Mouse (Mus musculus) embryonic stem cell, embryonic (primary cell): ENCODE results near the gene Unc13c.

ENCODE experiments used
- CTCF ChIA-PET, 4 experiments: fragments of 300-600 bp in 2 of 4; fragments of 350-600 bp in 2 of 4; sonication (Branson Sonifier 250); formaldehyde crosslinking; loops; one replicate each; lab custom pipeline; 2022; ENCODE audit warnings: inconsistent platforms in 2 of 4; lab: Charles Lee
- POLR2A ChIA-PET, 4 experiments: fragments of 300-600 bp in 2 of 4; fragments of 350-600 bp in 2 of 4; sonication (Branson Sonifier 250); formaldehyde crosslinking; loops; one replicate each; lab custom pipeline; 2022; ENCODE audit warnings: antibody characterized with exemption in 4 of 4, inconsistent platforms in 1 of 4; lab: Charles Lee

Unc13c gene

DNA sequence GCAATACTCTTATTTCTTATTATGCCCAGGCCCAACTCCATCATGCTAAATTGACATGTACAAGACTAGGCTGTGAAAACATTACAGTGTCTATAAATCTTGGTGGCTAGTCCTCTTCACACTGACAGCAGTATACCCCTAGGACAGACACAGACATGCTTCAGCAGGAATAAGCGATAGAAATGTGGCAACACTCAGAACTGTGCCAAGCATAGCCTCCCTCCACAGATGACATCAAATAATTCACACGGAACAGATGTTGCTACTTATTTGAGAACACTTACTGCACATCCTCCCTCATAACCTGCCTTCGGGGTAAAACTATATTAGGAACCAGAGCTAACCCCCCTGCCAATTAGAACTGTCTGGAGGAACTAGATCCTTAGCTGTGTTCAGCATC lies 72.6 kb downstream of the Unc13c start:
- ChIA-PET POLR2A (no interaction called here), CTCF (no interaction called here)

DNA sequence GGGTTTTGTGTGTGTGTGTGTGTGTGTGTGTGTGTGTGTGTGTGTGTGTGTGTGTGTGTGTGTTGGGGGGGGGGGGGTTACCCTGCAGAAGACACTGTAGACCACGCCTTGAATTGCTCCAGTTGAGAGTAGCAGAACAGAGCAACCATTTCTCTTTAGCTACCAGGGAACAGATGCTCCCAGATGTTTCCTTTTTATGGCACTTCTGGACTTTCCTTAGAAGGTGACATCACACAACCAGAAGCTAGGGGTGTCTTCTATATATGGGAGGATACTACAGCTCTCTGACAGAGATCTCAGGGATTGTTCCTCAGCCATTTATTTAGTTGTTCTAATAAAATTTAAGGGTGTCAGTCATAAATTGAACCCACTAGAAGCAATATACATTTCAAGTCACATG lies 85.2 kb downstream of the Unc13c start:
- POLR2A ChIA-PET = no interaction called here
- CTCF ChIA-PET = no interaction called here

DNA sequence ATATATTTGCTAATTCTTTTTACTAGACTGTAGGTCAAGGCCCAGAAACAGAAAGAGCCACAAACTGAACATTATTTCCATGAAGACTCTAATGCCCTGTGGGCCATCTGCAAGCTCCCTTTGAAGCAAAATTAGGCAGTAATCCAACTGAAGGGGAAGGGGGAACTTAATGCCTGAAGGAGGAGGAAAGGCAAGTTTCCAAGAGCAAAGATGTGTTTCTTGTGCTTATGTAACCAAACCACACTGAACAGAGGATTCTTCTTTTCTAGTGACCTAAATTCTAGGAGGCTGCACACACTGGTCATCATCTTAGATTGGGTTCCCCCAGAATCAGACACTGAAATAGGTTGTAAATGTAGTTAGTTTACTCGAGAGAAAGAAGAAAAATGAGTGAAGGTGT lies 85.6 kb downstream of the Unc13c start:
- ChIA-PET CTCF (no interaction called here), POLR2A (no interaction called here)

DNA sequence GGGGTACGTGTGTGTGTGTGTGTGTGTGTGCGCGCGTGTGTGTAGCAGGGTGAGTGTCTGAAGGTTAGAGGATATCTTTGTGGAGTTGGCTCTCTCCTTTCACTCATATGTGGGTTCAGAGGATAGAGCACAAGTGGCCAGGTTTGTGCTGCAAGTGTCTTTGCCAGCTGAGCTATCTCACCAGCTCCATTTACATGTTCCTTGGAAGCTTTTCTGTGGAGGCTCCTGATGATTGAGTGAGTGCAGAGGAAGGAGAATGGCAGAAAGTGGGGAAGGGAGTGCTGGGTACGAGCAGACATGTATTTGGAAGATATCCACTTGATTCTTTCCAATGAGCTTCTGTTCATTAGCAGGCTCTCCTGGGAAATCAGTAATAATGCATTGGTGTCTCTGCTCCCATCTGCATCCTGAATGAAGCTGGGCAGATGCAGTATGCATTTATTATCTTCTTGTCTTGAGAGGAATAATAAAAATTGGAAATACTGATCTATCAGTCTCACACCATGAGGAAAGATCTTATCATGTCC lies 86.3 kb downstream of the Unc13c start:
- POLR2A ChIA-PET = no interaction called here
- CTCF ChIA-PET = no interaction called here

DNA sequence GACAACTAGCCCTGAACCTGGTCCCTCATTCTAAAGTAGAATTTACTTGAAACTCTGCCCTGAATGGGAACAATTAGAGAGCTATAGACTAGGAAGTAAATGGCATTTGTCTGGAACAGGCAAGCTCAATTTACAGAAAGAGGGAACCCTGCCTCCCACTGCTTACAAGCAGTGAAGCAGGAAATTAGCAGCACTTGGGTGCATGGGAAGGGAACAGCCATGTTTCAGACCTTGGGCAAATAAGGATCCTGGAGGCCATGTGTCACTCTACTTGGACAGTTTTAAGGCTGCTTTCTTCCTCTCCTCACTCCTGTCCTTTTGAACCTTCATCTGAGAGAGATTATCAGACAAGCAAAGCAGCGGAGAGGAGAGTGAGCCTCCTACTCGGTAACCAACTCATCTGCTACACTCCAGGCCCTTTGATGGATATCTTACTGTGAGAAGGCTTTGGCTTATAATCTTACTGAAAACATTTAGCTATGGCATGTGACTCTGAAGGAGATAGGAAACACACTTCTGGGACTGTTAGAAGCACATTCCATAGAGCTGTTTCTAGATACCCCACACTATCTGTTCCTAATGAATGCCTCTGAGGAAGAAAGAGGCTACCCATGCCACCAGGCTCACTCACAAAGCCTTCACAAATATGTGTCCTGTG lies 101.2 kb downstream of the Unc13c start:
- ChIA-PET POLR2A (no interaction called here), CTCF (interaction anchor here in 1 of 4 experiments (0.5 kb wide), 1 partner anchor 981 kb away, joined by 11 read pairs; no protein-coding TSS in a partner anchor)

GRCm38 (mm10) chr9:73866666-73867065 lies 102.1 kb downstream of the Unc13c start:
- ChIA-PET POLR2A (interaction anchor here in 1 of 4 experiments (0.7 kb wide), 1 partner anchor 8 kb away, joined by 3 read pairs; no protein-coding TSS in a partner anchor), CTCF (interaction anchor here in 1 of 4 experiments (0.5 kb wide), 1 partner anchor 982 kb away, joined by 11 read pairs; no protein-coding TSS in a partner anchor)

- ChIA-PET CTCF (no interaction called here), POLR2A (no interaction called here)
Measured at GRCm38 (mm10) chr9:73859469-73859868, 109.3 kb downstream of the Unc13c start.

- ChIA-PET POLR2A (no interaction called here), CTCF (no interaction called here)
Measured at GRCm38 (mm10) chr9:73854281-73854680, 114.5 kb downstream of the Unc13c start.

- ChIA-PET POLR2A (no interaction called here), CTCF (no interaction called here)
Measured at GRCm38 (mm10) chr9:73806681-73807080, 162.1 kb downstream of the Unc13c start.

GRCm38 (mm10) chr9:73774616-73775015 lies 194.2 kb downstream of the Unc13c start:
- ChIA-PET POLR2A (interaction anchor here in 1 of 4 experiments (0.6 kb wide), 1 partner anchor 101 kb away, joined by 3 read pairs; no protein-coding TSS in a partner anchor), CTCF (no interaction called here)

DNA sequence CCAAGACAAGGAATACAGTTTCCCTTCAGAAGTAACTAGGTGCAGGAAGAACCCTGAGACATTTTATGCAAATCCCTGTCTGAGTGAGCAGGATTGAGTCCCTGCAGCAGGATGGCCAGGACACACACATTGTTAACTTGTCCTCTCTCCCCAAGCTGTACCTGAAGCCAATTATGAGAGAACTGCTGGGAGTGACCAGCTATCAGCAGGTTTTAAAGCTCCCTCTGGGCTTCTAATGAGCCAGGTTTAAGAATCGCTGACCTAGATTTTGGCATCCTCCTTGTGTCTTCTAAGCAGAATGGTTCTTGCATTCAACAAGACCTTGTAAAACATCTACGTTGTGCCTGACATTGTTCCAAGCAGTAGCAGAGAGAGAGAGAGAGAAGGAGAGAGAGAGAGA lies 213.6 kb downstream of the Unc13c start:
- ChIA-PET POLR2A (no interaction called here), CTCF (no interaction called here)

- ChIA-PET POLR2A (no interaction called here), CTCF (no interaction called here)
Measured at GRCm38 (mm10) chr9:73753480-73753879, 215.3 kb downstream of the Unc13c start.

DNA sequence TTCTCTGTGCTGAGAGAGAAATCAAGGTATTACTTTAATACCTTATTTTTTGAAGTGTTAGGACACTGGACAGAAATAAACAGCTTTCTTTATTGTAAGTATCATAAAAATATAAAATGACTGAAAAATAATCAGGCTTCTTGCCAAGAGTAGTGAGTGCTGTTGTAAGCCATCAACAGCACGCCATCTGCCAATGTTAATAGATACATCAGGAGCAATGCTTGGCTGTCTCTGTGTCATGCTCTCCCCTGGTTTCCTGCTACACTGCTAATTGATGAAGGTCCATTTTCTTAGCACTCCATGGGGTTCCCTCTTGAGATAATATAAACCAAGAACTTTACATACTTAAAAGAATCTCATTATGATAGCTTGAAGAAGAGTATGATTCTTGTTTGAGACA lies 217.4 kb downstream of the Unc13c start:
- ChIA-PET POLR2A (no interaction called here), CTCF (no interaction called here)

DNA sequence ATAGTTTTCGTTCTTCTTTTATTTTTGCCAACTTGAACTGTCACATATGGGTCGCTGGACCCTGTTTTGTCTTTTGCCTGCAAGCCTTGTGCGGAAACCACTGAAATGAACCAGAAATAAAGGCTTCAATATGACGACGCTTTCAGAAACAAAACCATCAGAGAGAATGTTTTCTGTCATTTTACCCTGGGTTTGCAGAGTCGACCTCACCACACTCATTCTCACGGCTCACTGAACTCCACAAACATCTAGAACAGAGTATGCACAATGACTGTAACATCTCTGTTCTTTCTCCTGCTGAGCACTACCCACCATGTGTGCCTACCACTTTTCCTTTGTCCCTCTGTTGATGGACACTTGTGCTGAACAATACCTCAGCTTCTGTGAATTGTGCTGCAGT lies 234.3 kb downstream of the Unc13c start:
- ChIA-PET CTCF (no interaction called here), POLR2A (no interaction called here)

- ChIA-PET CTCF (interaction anchor here in 1 of 4 experiments (0.7 kb wide), 1 partner anchor 654 kb away, joined by 6 read pairs; no protein-coding TSS in a partner anchor), POLR2A (no interaction called here)
Measured at GRCm38 (mm10) chr9:73725717-73726662, 242.8 kb downstream of the Unc13c start.

DNA sequence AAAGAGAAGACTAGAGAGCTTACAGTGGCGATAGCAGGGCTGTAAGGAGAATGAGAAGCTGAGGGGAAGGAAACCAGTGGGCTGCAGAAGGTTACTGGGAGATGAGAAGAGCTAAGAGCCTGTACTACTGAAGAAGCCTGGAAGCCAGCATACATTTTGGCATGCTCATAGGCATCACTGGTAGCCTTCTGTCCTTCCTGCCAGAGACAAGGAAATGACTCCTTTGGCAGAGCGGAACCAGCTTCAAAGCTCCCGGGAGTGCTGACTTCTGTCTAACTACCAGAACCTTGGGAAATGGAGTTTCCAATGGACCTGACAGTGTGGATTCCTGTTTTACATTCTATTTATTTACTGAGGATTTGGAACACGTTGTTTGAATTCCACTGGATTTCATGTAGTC lies 244.0 kb downstream of the Unc13c start:
- POLR2A ChIA-PET = no interaction called here
- CTCF ChIA-PET = no interaction called here

DNA sequence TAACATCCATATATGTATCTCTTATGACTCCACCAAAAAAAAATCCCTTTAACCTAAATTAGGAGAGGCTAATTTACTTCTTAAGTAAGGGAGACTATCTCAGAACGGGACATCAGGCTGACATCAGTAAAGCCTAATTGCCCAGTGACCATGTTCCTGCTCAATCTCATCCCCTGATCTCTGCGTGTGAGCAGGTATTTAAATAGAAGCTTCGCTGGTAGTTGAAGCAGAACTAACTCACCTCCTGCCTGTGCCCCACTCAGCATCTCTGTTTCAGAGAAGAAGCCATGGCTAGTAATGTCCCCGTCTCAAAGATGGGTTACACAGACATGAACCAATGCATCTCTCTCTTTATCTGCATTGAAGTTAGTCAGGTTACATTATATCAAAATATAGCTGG lies 255.3 kb downstream of the Unc13c start:
- POLR2A ChIA-PET = no interaction called here
- CTCF ChIA-PET = no interaction called here

DNA sequence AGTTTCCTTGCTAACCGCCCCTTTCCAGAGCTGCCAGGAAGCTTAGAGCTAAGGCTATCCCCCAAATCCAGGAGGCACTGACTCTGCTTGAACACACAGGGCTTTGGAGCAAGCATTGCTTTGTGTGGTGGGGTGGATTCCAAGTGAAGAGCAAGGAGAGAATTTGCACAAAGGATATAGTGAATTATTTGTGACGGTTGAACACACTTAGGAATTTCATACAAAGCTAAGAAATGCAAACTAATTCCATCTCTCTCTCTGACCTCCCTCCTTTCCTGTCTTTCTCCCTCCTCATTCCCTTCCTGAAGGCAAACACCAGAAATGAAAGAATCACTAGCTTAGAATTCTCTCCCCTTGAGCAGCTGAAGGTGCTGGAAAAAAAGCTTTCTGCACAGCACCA lies 271.7 kb downstream of the Unc13c start:
- POLR2A ChIA-PET = interaction anchor here in 1 of 4 experiments (0.6 kb wide), 1 partner anchor 574 kb away, joined by 3 read pairs; no protein-coding TSS in a partner anchor
- CTCF ChIA-PET = no interaction called here

DNA sequence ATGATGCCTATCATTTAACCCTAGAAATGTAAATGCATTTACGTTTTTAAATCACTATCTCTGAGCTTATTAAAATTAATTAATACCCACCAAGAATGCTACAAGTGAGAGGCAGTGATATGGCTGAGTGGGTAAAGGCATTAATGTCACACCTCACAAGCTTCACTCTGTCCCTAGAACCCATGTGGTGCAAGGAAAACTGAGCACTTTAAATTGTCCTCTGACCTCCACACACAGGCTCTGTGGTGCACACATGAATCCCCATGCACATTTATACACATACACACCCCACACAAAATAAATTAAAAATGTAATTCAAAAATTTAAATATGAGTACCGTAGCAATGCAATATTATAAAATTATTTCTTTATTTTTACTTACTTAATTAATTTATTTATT lies 287.2 kb downstream of the Unc13c start:
- CTCF ChIA-PET = interaction anchor here in 1 of 4 experiments (0.7 kb wide), 1 partner anchor 457 kb away, joined by 4 read pairs; no protein-coding TSS in a partner anchor
- POLR2A ChIA-PET = no interaction called here
